8 mouse cellular contexts compared by ENCODE assay signal in the genomic region with DNA sequence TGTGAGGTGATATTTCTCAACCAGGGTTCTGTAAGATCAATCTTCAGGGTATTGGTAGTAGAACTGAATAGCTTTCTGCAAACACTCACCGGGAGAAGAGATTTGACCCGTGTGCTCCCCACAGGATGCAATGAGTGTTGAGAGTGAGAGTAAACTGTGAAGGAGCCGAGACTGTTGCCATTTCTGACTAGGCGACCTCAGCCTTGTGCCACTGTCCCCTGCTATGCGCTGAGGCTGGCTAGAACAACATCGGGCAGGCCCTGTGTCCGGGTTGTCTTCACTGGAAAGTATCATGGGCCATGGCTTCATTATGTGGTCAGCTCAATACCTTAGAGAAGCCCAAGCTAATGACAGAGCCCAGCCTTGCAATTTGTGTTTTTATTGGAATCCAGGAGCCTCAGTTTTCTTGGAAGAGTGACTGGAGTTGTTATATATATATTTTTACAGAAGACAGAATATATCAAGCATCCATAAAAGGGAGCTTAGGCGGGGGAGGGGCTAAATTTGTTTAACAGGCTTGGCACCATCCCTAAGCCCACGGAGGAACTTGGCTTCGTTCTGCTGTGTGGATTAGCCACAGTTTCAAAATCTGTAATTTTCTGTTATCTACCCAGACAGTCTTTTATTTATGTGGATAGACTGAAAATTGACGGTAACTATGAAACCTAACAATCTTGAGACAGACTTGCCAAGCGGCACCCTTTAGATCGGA. TPM values are rescaled to one million over a fixed set of nuclear protein-coding genes. Genes with fewer than 3 reads are reported as not detected.
DNase-seq lines count a peak whose midpoint lies in the region; ATAC-seq lines count a peak whose summit lies in the region.
"Had no signal": no experiment of that assay in that cellular context is flagged by ENCODE, and none has a peak within 500 bp of the region (broad histone marks: within the 10 kb centered on the region; RNA-seq: fewer than 3 reads in every experiment).

No protein-coding gene starts in this region.

- no peak overlapping the region for H3K9ac ChIP-seq in hindbrain, embryonic 16.5 days (ENCODE audit: low read depth, low read length)
- H3K9ac ChIP-seq in hindbrain, embryonic 11.5 days (ENCODE audit: low read depth, low read length), result no peak overlapping the region

- peaks cover 11% of the 10 kb centered on the region for H3K4me1 ChIP-seq in hindbrain, embryonic 16.5 days (ENCODE audit: control insufficient read depth, insufficient read depth, low read depth, low read length)
- H3K4me1 ChIP-seq in hindbrain, embryonic 11.5 days (replicated peaks; ENCODE audit: control insufficient read depth, insufficient read depth, low read length), result no peaks in the 10 kb centered on the region
- H3K4me1 ChIP-seq in limb, embryonic 10.5 days, result 0 out of 2 replicates have a peak, but pooled peaks cover 4% of the 10 kb centered on the region

- H3K4me2 ChIP-seq in hindbrain, embryonic 16.5 days (ENCODE audit: low read length), result peak overlapping the region; percentile 37
- H3K4me2 ChIP-seq in hindbrain, embryonic 11.5 days (replicated peaks; ENCODE audit: low read depth, low read length), result no peak overlapping the region

- H3K36me3 ChIP-seq in hindbrain, embryonic 16.5 days (ENCODE audit: control insufficient read depth, insufficient read depth, low read length), result no peaks in the 10 kb centered on the region
- no peaks in the 10 kb centered on the region for H3K36me3 ChIP-seq in hindbrain, embryonic 11.5 days (ENCODE audit: control insufficient read depth, insufficient read depth, low read length)
- no peaks in the 10 kb centered on the region for H3K36me3 ChIP-seq in limb, embryonic 10.5 days

- no peak overlapping the region for H3K4me3 ChIP-seq in hindbrain, embryonic 16.5 days (ENCODE audit: low read length)
- H3K4me3 ChIP-seq in hindbrain, embryonic 11.5 days (ENCODE audit: low read depth, low read length), result no peak overlapping the region
- H3K4me3 ChIP-seq in limb, embryonic 10.5 days, result no peak overlapping the region

- WGBS in hindbrain, embryonic 16.5 days, result 43% methylated on average over 13 of the region's 13 CpGs
- 41% methylated on average over 13 of the region's 13 CpGs for WGBS in hindbrain, embryonic 11.5 days
- WGBS in limb, embryonic 10.5 days, result 36% methylated on average over 13 of the region's 13 CpGs

- no peaks in the 10 kb centered on the region for H3K27me3 ChIP-seq in hindbrain, embryonic 16.5 days (replicated peaks; ENCODE audit: control insufficient read depth, insufficient read depth, low read length)
- H3K27me3 ChIP-seq in hindbrain, embryonic 11.5 days (ENCODE audit: control insufficient read depth, insufficient read depth, low read length), result no peaks in the 10 kb centered on the region
- peaks cover 12% of the 10 kb centered on the region; the same call in 1 of the 2 replicates for H3K27me3 ChIP-seq in limb, embryonic 10.5 days (ENCODE audit: low read depth, poor library complexity, severe bottlenecking)

- H3K27ac ChIP-seq in hindbrain, embryonic 16.5 days (ENCODE audit: low read depth, low read length), result no peak overlapping the region
- H3K27ac ChIP-seq in hindbrain, embryonic 11.5 days (ENCODE audit: low read depth, low read length), result no peak overlapping the region
- no peak overlapping the region for H3K27ac ChIP-seq in limb, embryonic 10.5 days

- H3K9me3 ChIP-seq in hindbrain, embryonic 16.5 days (ENCODE audit: control insufficient read depth, low read length), result no peaks in the 10 kb centered on the region
- no peaks in the 10 kb centered on the region for H3K9me3 ChIP-seq in hindbrain, embryonic 11.5 days (ENCODE audit: control insufficient read depth, low read length)
- no peaks in the 10 kb centered on the region for H3K9me3 ChIP-seq in limb, embryonic 10.5 days (replicated peaks)

- no peak for DNase-seq in hindbrain, embryonic 11.5 days (ENCODE audit: low spot score)
- peak; percentile 37 for DNase-seq in right cerebral cortex, postnatal 14 days
- no peak for DNase-seq in right cerebral cortex, postnatal 36 days (ENCODE audit: low spot score in 2 of 2)
- DNase-seq in limb, embryonic 10.5 days (ENCODE audit: low spot score), result peak; percentile 28
- DNase-seq in layer of hippocampus, adult 11-12 months (ENCODE audit: low spot score), result no peak
- DNase-seq in urinary bladder, postnatal 4 days (ENCODE audit: low spot score in 2 of 2), result no peak
- DNase-seq: thymus, postnatal 4 days had no signal

- peak; percentile 48; the same call in 1 of the 2 replicates for ATAC-seq in hindbrain, embryonic 16.5 days
- no peak for ATAC-seq in hindbrain, embryonic 11.5 days (ENCODE audit: low FRiP score)

RNA-seq across cellular contexts. Expression of gene Bmp2k, which starts 18.0 kb away (rescaled TPM):
- polyA plus RNA-seq in hindbrain, embryonic 16.5 days (2015; fragmentation: Nextera tagmentation; extraction: Ambion mirVana), result 7.8 and 8.9 TPM in 2 replicates
- 11.1 and 13.7 TPM in 2 replicates for polyA plus RNA-seq in hindbrain, embryonic 11.5 days (2014; fragmentation: Nextera tagmentation; extraction: Ambion mirVana)
- 7.5 and 8.5 TPM in 2 replicates for polyA plus RNA-seq in limb, embryonic 10.5 days (2016; fragmentation: Nextera tagmentation; extraction: Ambion mirVana)

Comparison
In these comparisons a context has a peak if more than half of its experiments do, and no peak if none do; other contexts are left out.
1. DNase-seq: peak in right cerebral cortex, postnatal 14 days (single experiment) and limb, embryonic 10.5 days (single experiment); none in hindbrain, embryonic 11.5 days (single experiment), right cerebral cortex, postnatal 36 days (0 of 2), layer of hippocampus, adult 11-12 months (single experiment) and urinary bladder, postnatal 4 days (0 of 2).